Mouse (Mus musculus) MEL (cell line): ENCODE data around the gene Riox2.

Experiments
- CTCF ChIP-seq, 3 experiments: IDR thresholded peaks in 2 of 3; conservative IDR thresholded peaks in 1 of 3; 2 replicates each; pipeline ENCODE4 v1.5.1; 2011 to 2012; ENCODE audit warnings: low read length in 3 of 3, low read depth in 2 of 3, mild to moderate bottlenecking in 2 of 3, improper control_type of control experiment in 1 of 3, inconsistent platforms in 1 of 3, mixed read lengths in 1 of 3, moderate library complexity in 1 of 3; ENCODE audit not compliant: control insufficient read depth in 1 of 3, insufficient read depth in 1 of 3, poor library complexity in 1 of 3, severe bottlenecking in 1 of 3
- E2F4 ChIP-seq: IDR thresholded peaks from 2 replicates; pipeline ENCODE4 v1.6.1; 2011; ENCODE audit warnings: low read depth, low read length, improper control_type of control experiment, borderline replicate concordance
- GATA1 ChIP-seq: IDR thresholded peaks from 2 replicates; pipeline ENCODE4 v1.6.1; 2011; ENCODE audit warnings: low read depth, low read length, improper control_type of control experiment
- KAT2A ChIP-seq: conservative IDR thresholded peaks from 2 replicates; pipeline ENCODE4 v1.6.1; 2012; ENCODE audit warnings: low read depth, low read length, improper control_type of control experiment, inconsistent platforms
- NELFE ChIP-seq: IDR thresholded peaks from 2 replicates; pipeline ENCODE4 v1.6.1; 2011; ENCODE audit warnings: low read depth, low read length, improper control_type of control experiment
- POLR2A ChIP-seq, 2 experiments: IDR thresholded peaks; 2 replicates each; pipeline ENCODE4 v1.6.1; 2011 to 2012; ENCODE audit warnings: low read length in 2 of 2, mild to moderate bottlenecking in 2 of 2, control low read depth in 1 of 2, improper control_type of control experiment in 1 of 2, low read depth in 1 of 2, moderate library complexity in 1 of 2; ENCODE audit not compliant: control insufficient read depth in 1 of 2, insufficient read depth in 1 of 2, poor library complexity in 1 of 2
- POLR2AphosphoS2 ChIP-seq: IDR thresholded peaks from 2 replicates; pipeline ENCODE4 v1.6.1; 2011; ENCODE audit warnings: low read length, improper control_type of control experiment
- TAL1 ChIP-seq: IDR thresholded peaks from 2 replicates; pipeline ENCODE4 v1.6.1; 2012; ENCODE audit warnings: mild to moderate bottlenecking, inconsistent platforms, low read length, moderate library complexity, mixed read lengths

DNA sequence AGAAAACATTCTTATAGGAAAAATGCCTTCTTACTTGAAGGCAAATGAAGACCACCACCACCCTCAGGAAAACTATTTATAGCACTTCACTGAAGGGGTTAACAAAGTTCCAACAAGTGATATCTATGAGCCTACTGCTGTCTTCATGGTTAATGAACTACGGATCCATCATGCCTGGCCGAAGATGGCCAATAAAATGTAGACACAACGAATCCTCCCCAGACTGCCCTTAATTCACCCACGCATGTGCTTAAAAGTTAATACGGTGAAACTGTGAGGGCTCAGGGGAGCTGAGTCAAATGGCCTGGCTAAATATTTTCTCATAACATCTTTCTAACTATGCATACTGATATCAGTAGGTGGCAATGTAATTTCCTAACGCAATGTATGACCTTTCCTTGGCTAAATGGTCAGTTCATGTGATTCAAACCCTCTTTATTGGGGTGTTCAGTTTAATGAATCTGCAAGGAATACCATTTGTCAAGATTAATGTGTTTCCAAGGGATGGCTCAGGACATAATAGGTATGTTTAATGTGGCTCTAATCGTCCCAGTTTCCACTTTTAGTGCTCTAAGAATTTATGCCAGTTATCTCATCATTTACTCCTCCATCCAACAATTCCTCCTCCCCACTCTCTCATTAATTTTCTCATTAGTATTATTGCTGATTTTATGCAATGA, 26.6 kb upstream of the Riox2 start:
- no peak for TF ChIP-seq GATA1
- TF ChIP-seq POLR2AphosphoS2 = no peak
- TF ChIP-seq TAL1 = no peak
- no peak for TF ChIP-seq CTCF (IDR thresholded peaks at IDR 0.05 in 2 of 3, conservative IDR thresholded peaks at IDR 0.05 in 1 of 3; ENCODE audit: control insufficient read depth in 1 of 3, insufficient read depth in 1 of 3, low read depth in 2 of 3, low read length in 3 of 3, poor library complexity in 1 of 3, severe bottlenecking in 1 of 3)
- TF ChIP-seq E2F4 = no peak
- no peak for TF ChIP-seq KAT2A
- no peak for TF ChIP-seq POLR2A (IDR thresholded peaks at IDR 0.05; ENCODE audit: control insufficient read depth in 1 of 2, insufficient read depth in 1 of 2, low read depth in 1 of 2, low read length in 2 of 2, poor library complexity in 1 of 2)
- no peak for TF ChIP-seq NELFE
